Mouse (Mus musculus): ENCODE data around the gene Clock. TPM values are rescaled to one million over a fixed set of nuclear protein-coding genes. Genes with fewer than 3 reads are reported as not detected.

The Clock gene
- polyA plus RNA-seq, 1 experiment from 2014 or later = 19.2 TPM

GRCm38 (mm10) chr5:76243274-76243673 is 61.3 kb downstream of the Clock start:
- Histone ChIP-seq H3K27me3 (ENCODE audit: control insufficient read depth, insufficient read depth, low read length) (no peaks in the 10 kb centered on the region), H3K4me1 (replicated peaks; ENCODE audit: control insufficient read depth, insufficient read depth, low read length) (no peaks in the 10 kb centered on the region), H3K9me3 (ENCODE audit: control insufficient read depth, low read length) (no peaks in the 10 kb centered on the region), H3K4me2 (replicated peaks) (no peak overlapping the region), H3K9ac (no peak overlapping the region), H3K27ac (no peak overlapping the region), H3K4me3 (replicated peaks; ENCODE audit: low read length) (no peak overlapping the region), H3K36me3 (replicated peaks; ENCODE audit: control insufficient read depth, insufficient read depth) (peaks cover 52% of the 10 kb centered on the region)
- WGBS = 89% methylated on average over 3 of the region's 3 CpGs
- no peak for ATAC-seq (ENCODE audit: low FRiP score)
- DNase-seq (ENCODE audit: low spot score) = no peak

DNA sequence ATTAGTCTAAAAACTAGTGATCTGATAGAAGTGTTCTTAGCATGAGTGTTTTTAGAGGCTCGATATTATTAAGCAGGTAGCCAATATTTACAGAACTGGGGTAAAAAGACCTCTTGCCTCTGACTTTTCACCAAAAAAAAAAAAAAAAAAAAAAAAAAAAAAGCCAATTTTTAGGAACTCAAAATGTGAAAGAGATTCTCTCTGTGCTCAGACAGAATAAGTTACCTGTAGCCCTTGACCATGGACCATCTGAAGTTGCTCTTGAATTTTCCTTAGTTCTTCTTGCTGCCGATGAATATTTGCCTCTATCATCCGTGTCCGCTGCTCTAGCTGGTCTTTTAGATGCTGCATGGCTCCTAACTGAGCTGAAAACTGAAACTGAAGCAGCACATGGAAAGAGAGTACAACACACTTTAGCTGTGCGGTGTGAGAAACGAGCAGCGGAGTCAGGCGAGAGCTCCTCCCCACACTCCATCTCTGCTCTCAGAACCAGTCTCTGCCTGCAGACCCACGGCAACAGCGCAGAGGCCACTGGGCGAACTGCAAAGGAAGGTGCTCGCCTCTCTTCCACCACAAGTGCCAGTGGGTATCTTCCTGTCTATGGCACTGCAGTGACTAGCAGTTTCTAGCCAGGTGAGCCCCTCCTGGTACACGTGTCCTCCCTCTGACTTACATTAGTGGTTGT is 73.3 kb downstream of the Clock start:
- no peaks in the 10 kb centered on the region for H3K4me1 ChIP-seq (replicated peaks; ENCODE audit: control insufficient read depth, insufficient read depth, low read length)
- DNase-seq (ENCODE audit: low spot score) = no peak
- H3K4me3 ChIP-seq (replicated peaks; ENCODE audit: low read length) = no peak overlapping the region
- H3K9ac ChIP-seq = no peak overlapping the region
- 95% methylated on average over 13 of the region's 13 CpGs for WGBS
- H3K27me3 ChIP-seq (ENCODE audit: control insufficient read depth, insufficient read depth, low read length) = no peaks in the 10 kb centered on the region
- no peak for ATAC-seq (ENCODE audit: low FRiP score)
- peaks cover 76% of the 10 kb centered on the region for H3K36me3 ChIP-seq (replicated peaks; ENCODE audit: control insufficient read depth, insufficient read depth)
- H3K9me3 ChIP-seq (ENCODE audit: control insufficient read depth, low read length) = no peaks in the 10 kb centered on the region
- no peak overlapping the region for H3K4me2 ChIP-seq (replicated peaks)
- H3K27ac ChIP-seq = no peak overlapping the region

DNA sequence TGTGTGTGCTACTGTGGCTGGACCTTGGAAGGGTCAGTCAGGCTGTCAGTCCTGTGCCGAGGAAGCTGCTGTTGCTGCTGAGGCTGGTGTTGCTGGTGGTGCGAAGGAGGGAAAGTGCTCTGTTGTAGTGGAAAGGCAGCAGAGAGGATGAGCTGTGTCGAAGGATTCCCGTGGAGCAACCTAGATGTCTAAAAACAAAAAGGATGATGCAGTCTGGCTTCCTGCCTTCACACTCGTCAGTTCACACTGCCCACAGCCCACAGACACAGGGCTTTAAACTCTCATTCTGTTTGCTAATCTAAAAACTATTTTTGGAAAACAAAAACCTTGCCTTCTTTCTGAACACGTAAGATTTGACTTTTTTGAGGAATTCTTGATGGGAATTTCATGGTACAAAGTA is 87.9 kb downstream of the Clock start:
- H3K9me3 ChIP-seq (ENCODE audit: control insufficient read depth, low read length) = no peaks in the 10 kb centered on the region
- H3K4me2 ChIP-seq (replicated peaks) = no peak overlapping the region
- no peak overlapping the region for H3K9ac ChIP-seq
- ATAC-seq (ENCODE audit: low FRiP score) = no peak
- H3K4me1 ChIP-seq (replicated peaks; ENCODE audit: control insufficient read depth, insufficient read depth, low read length) = no peaks in the 10 kb centered on the region
- no peak overlapping the region for H3K4me3 ChIP-seq (replicated peaks; ENCODE audit: low read length)
- WGBS = 88% methylated on average over 6 of the region's 6 CpGs
- peaks cover 33% of the 10 kb centered on the region for H3K36me3 ChIP-seq (replicated peaks; ENCODE audit: control insufficient read depth, insufficient read depth)
- DNase-seq (ENCODE audit: low spot score) = no peak
- H3K27ac ChIP-seq = no peak overlapping the region
- H3K27me3 ChIP-seq (ENCODE audit: control insufficient read depth, insufficient read depth, low read length) = no peaks in the 10 kb centered on the region

GRCm38 (mm10) chr5:76208066-76208465 is 96.5 kb downstream of the Clock start:
- H3K4me1 ChIP-seq (replicated peaks; ENCODE audit: control insufficient read depth, insufficient read depth, low read length) = no peaks in the 10 kb centered on the region
- H3K4me3 ChIP-seq (replicated peaks; ENCODE audit: low read length) = no peak overlapping the region
- no peak overlapping the region for H3K27ac ChIP-seq
- no peak overlapping the region for H3K9ac ChIP-seq
- peaks cover 86% of the 10 kb centered on the region for H3K36me3 ChIP-seq (replicated peaks; ENCODE audit: control insufficient read depth, insufficient read depth)
- no peaks in the 10 kb centered on the region for H3K9me3 ChIP-seq (ENCODE audit: control insufficient read depth, low read length)
- H3K27me3 ChIP-seq (ENCODE audit: control insufficient read depth, insufficient read depth, low read length) = no peaks in the 10 kb centered on the region
- H3K4me2 ChIP-seq (replicated peaks) = no peak overlapping the region
- DNase-seq (ENCODE audit: low spot score) (no peak), ATAC-seq (ENCODE audit: low FRiP score) (no peak)
- 98% methylated on average over 5 of the region's 5 CpGs for WGBS

GRCm38 (mm10) chr5:76205886-76206285 is 98.7 kb downstream of the Clock start:
- ATAC-seq (ENCODE audit: low FRiP score) (no peak), DNase-seq (ENCODE audit: low spot score) (no peak)
- H3K9me3 ChIP-seq (ENCODE audit: control insufficient read depth, low read length) = no peaks in the 10 kb centered on the region
- H3K36me3 ChIP-seq (replicated peaks; ENCODE audit: control insufficient read depth, insufficient read depth) = peaks cover 86% of the 10 kb centered on the region
- H3K4me3 ChIP-seq (replicated peaks; ENCODE audit: low read length) = no peak overlapping the region
- H3K4me2 ChIP-seq (replicated peaks) = no peak overlapping the region
- WGBS = 100% methylated on average over 2 of the region's 2 CpGs
- H3K4me1 ChIP-seq (replicated peaks; ENCODE audit: control insufficient read depth, insufficient read depth, low read length) = no peaks in the 10 kb centered on the region
- H3K27ac ChIP-seq = no peak overlapping the region
- no peaks in the 10 kb centered on the region for H3K27me3 ChIP-seq (ENCODE audit: control insufficient read depth, insufficient read depth, low read length)
- H3K9ac ChIP-seq = no peak overlapping the region

DNA sequence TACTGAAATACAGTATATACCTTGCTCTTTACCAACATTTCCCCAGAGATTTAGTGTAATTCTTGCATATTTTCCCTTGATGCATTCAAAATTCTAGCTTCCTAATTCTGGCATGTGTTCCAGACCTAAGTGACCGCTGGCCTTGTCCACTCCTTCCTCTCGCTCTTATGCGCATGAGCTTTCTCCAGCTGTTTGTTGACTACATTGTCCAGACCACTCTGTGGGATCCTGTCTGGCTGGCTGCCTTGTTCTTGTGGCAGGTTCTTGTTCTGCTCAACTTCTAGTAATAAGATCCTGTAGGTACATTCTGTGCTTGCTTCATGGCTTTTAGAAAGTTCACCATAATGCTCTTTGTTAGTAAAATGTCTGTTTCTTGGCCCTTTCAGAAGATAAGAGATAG is 101.4 kb downstream of the Clock start:
- Histone ChIP-seq H3K9me3 (ENCODE audit: control insufficient read depth, low read length) (no peaks in the 10 kb centered on the region), H3K4me3 (replicated peaks; ENCODE audit: low read length) (no peak overlapping the region), H3K4me1 (replicated peaks; ENCODE audit: control insufficient read depth, insufficient read depth, low read length) (no peaks in the 10 kb centered on the region), H3K4me2 (replicated peaks) (no peak overlapping the region), H3K27me3 (ENCODE audit: control insufficient read depth, insufficient read depth, low read length) (no peaks in the 10 kb centered on the region), H3K9ac (no peak overlapping the region), H3K27ac (no peak overlapping the region), H3K36me3 (replicated peaks; ENCODE audit: control insufficient read depth, insufficient read depth) (peaks cover 73% of the 10 kb centered on the region)
- 95% methylated on average over 3 of the region's 3 CpGs for WGBS
- ATAC-seq (ENCODE audit: low FRiP score) (no peak), DNase-seq (ENCODE audit: low spot score) (no peak)

DNA sequence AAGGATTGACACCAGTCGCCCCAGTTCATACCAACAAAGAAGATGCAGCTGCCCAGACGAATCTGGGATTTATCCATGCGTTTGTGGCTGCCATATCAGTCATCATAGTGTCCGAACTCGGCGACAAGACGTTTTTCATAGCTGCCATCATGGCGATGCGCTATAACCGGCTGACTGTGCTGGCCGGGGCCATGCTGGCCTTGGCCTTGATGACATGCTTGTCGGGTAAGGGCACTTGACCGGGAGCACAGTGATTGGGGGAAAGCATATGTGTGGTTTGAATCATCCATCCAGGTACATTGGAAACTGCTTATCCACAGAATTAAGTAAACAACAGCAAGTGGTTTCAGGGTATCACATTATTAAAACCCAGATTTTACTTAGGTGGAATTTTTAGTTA is 105.2 kb downstream of the Clock start:
- Histone ChIP-seq H3K9me3 (ENCODE audit: control insufficient read depth, low read length) (no peaks in the 10 kb centered on the region), H3K4me3 (replicated peaks; ENCODE audit: low read length) (no peak overlapping the region), H3K27me3 (ENCODE audit: control insufficient read depth, insufficient read depth, low read length) (no peaks in the 10 kb centered on the region), H3K9ac (no peak overlapping the region), H3K4me2 (replicated peaks) (no peak overlapping the region), H3K4me1 (replicated peaks; ENCODE audit: control insufficient read depth, insufficient read depth, low read length) (no peaks in the 10 kb centered on the region), H3K36me3 (replicated peaks; ENCODE audit: control insufficient read depth, insufficient read depth) (peaks cover 45% of the 10 kb centered on the region), H3K27ac (no peak overlapping the region)
- 93% methylated on average over 13 of the region's 13 CpGs for WGBS
- ATAC-seq (ENCODE audit: low FRiP score) (no peak), DNase-seq (ENCODE audit: low spot score) (no peak)

DNA sequence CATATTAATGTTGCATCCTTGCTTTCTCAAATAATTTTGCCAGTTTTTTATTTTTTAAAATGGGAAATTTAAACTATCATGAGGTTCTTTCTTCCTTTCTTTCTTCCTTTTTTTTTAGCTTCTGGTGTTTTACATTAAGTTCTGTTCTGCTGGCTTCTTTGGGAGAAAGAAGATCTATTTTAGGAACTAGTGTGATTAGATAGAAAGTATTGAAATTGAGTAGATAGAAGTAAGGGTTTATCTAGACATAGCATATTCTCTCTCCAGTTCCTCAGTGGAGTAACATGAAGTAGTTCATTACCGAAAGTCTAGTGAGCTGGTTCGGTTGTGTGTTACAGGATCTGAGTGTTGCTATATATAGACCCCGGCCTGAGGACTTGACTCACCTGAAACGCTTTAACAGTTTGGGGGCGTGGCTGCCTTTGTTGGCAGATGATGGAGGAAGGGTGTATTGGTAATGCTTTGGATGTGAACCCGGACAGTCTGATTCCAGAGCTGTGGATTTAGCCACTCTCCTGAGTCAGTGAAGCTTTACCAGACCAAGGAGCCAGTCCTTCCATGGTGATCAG is 110.1 kb downstream of the Clock start:
- H3K27ac ChIP-seq = no peak overlapping the region
- 92% methylated on average over 6 of the region's 6 CpGs for WGBS
- DNase-seq (ENCODE audit: low spot score) (no peak), ATAC-seq (ENCODE audit: low FRiP score) (no peak)
- no peaks in the 10 kb centered on the region for H3K9me3 ChIP-seq (ENCODE audit: control insufficient read depth, low read length)
- H3K9ac ChIP-seq = no peak overlapping the region
- H3K4me1 ChIP-seq (replicated peaks; ENCODE audit: control insufficient read depth, insufficient read depth, low read length) = no peaks in the 10 kb centered on the region; the same call in 1 of the 2 replicates
- H3K4me2 ChIP-seq (replicated peaks) = no peak overlapping the region
- H3K36me3 ChIP-seq (replicated peaks; ENCODE audit: control insufficient read depth, insufficient read depth) = 0 out of 2 replicates have a peak, but pooled peaks cover 9% of the 10 kb centered on the region
- no peak overlapping the region for H3K4me3 ChIP-seq (replicated peaks; ENCODE audit: low read length)
- H3K27me3 ChIP-seq (ENCODE audit: control insufficient read depth, insufficient read depth, low read length) = no peaks in the 10 kb centered on the region

DNA sequence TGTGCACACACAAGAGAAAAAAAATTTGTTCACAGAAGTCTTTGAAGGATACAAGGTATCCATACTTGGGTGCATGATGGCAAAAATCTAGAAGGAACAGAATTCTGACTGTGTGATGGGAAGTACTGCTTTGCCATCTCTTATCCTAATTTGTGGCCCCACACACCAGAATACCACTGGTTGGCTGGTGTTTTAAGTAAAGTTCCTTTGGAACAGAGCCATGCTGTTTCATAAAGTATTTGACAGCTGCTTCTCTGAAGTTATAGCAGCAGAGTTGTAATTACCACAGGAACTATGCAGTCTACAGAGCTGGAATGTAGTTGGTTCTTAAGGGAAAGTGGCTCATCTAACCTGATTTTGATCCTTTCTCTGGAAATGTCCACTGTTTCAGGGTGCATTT is 111.5 kb downstream of the Clock start:
- H3K4me3 ChIP-seq (replicated peaks; ENCODE audit: low read length) = no peak overlapping the region
- no peaks in the 10 kb centered on the region; the same call in 1 of the 2 replicates for H3K4me1 ChIP-seq (replicated peaks; ENCODE audit: control insufficient read depth, insufficient read depth, low read length)
- no peaks in the 10 kb centered on the region for H3K9me3 ChIP-seq (ENCODE audit: control insufficient read depth, low read length)
- no peak overlapping the region for H3K4me2 ChIP-seq (replicated peaks)
- H3K9ac ChIP-seq = no peak overlapping the region
- DNase-seq (ENCODE audit: low spot score) = no peak
- 0 out of 2 replicates have a peak, but pooled peaks cover 5% of the 10 kb centered on the region for H3K36me3 ChIP-seq (replicated peaks; ENCODE audit: control insufficient read depth, insufficient read depth)
- no peak overlapping the region for H3K27ac ChIP-seq
- H3K27me3 ChIP-seq (ENCODE audit: control insufficient read depth, insufficient read depth, low read length) = no peaks in the 10 kb centered on the region
- no peak for ATAC-seq (ENCODE audit: low FRiP score)

All from hindbrain, embryonic 14.5 days (tissue).